Mouse (Mus musculus) urinary bladder, postnatal 10 days (tissue): ENCODE measurements around the gene Slc5a4a.

Experiments
- DNase-seq: peaks from one replicate; pipeline ENCODE4 v3.0.0; 2022; ENCODE audit warnings: low spot score

The Slc5a4a gene

DNA sequence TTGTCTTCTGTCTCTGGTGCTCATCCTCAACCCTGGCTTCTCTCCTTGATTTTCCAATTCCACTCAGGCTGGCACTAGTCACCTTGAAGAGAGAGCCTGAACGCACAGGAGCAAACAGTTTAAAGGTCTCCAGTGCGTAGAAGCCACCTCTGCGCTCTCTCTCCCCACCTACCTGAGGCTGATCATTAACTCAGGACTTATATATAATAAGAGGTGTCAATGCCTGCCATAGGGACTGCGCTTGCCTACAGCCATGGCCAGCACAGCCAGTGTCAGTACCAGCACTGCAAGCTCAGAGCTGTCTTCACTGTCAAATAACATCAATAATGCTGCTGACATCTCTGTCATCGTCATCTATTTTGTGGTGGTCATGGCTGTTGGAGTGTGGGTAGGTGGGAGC is at the start of gene Slc5a4a:
Slc5a4a (plus strand) TSS at position 174 of the 400 bp plus-strand sequence.
- DNase-seq: no peak

GRCm38 (mm10) chr10:76110861-76111260 is 36.4 kb upstream of the Slc5a4a start, which contains the start of gene Slc5a4b:
Slc5a4b (minus strand) TSS chr10:76110961.
- DNase-seq: no peak

GRCm38 (mm10) chr10:76117966-76118365 is 29.3 kb upstream of the Slc5a4a start:
- DNase-seq: no peak

GRCm38 (mm10) chr10:76118741-76119140 is 28.5 kb upstream of the Slc5a4a start:
- no peak for DNase-seq

- DNase-seq: no peak
Observed at GRCm38 (mm10) chr10:76120124-76120711, 27.0 kb upstream of the Slc5a4a start.

DNA sequence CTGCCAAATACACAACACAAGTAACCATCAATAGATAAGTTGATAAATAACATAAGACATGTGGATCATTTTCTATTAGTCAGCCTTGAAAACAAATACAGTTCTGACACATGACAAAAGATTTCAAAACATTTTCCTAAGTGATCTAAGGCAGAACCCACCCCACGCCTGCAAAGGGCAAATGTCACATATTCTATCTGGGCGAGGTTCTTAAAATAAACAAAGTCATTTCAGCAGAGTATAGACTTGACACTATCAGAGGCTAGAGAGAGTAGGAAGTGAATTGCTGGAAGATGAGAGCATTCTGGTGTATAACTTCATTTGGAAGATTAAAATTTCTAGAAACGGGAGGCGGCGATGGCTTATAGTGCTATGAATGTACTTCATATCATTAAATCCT is 25.8 kb upstream of the Slc5a4a start:
- no peak for DNase-seq

- DNase-seq: no peak
Observed at GRCm38 (mm10) chr10:76132506-76132905, 14.7 kb upstream of the Slc5a4a start.

DNA sequence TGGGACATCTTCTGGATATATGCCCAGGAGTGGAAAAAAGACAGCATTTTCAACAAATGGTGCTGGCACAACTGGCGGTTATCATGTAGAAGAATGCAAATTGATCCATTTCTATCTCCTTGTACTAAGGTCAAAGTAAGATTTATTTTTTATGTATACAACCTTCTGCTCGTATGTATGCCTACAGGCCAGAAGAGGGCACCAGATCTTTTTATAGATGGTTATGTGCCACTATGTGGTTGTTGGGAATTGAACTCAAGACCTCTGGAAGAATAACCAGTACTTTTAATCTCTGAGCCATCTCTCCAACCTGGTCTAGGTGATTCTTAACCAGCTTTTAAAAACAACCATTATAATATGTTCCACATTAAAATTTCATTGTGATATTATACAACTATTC is 10.9 kb upstream of the Slc5a4a start:
- no peak for DNase-seq

- no peak for DNase-seq
Observed at GRCm38 (mm10) chr10:76146846-76147245, 405 bp upstream of the Slc5a4a start.

DNA sequence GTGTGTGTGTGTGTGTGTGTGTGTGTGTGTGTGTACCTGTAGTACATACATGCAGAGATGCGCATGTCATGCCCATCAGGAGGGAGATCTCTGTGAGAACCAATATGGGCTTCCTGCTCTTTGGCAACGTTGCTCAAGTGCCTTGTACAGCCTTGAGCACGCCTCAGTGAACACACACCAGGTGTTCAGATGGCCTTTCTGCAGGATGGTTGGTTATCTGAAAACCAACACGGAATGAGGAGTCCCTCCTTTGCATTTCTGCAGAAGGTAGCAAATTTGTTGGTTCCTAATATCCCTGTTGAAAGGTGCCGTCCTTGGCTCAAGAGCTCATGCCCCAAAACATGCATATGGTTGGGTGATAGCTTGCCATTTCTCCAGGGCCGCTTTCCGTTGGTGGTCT is 8.7 kb downstream of the Slc5a4a start:
- DNase-seq: no peak

- DNase-seq: no peak
Observed at GRCm38 (mm10) chr10:76157528-76157927, 10.3 kb downstream of the Slc5a4a start.

- DNase-seq: no peak
Observed at GRCm38 (mm10) chr10:76158009-76158408, 10.8 kb downstream of the Slc5a4a start.

DNA sequence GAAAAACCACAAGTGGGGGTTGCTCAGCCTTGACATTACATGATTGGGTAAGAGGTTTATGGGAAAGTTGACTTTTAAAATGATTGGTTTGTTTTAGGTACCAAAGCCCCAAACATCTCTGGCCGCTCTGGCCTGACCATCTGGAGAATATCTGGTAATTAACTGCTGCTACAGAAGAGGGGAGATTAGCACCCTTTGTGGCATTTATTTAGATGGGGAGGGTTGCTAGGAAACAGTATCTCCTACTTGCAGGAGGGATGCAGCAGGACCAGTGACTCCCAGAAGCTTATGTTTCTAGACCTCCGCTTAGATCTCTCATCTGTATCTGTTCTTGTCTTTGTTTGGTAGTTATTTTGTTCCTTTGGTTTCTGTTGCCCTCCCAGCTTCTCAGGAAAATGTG is 27.6 kb downstream of the Slc5a4a start:
- no peak for DNase-seq

- no peak for DNase-seq
Observed at GRCm38 (mm10) chr10:76185216-76185615, 38.0 kb downstream of the Slc5a4a start.

DNA sequence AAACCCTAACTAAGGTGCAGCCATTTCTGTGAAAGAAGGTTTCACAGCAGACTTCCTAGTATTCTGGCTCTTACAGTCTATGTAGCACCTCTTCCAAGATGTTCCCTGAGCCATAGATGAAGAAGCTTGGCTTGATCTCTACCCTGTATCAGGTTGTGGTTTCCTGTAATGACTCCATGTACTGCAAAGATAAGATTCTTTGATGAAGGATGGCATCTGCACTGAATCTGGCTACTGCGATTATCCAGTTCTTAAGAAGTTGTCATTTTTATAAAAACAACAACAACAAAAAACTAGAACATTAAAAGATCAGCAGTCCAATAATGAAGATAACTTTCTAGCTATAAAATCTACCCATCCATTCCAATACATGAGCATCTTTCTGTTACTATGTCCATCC is 40.8 kb downstream of the Slc5a4a start:
- DNase-seq: no peak

DNA sequence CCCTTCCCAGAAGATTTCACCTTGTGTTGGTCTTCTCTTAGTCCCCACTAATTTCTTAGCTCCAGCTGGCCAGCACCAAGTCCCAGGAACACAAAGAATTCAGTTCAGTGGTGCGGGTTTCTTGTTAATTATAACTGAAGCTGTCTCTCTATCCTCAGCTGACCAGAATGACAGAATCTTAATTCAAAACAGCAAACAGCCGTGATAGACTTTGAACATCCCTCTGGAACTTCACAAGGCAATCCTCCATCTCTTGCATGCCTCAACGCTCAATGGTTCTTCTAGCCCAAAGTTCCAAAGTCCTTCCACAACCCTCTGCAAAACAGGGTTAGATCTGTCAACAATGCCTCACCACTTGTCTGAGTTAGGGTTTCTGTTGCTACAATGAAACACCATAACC is 54.2 kb downstream of the Slc5a4a start:
- no peak for DNase-seq

DNA sequence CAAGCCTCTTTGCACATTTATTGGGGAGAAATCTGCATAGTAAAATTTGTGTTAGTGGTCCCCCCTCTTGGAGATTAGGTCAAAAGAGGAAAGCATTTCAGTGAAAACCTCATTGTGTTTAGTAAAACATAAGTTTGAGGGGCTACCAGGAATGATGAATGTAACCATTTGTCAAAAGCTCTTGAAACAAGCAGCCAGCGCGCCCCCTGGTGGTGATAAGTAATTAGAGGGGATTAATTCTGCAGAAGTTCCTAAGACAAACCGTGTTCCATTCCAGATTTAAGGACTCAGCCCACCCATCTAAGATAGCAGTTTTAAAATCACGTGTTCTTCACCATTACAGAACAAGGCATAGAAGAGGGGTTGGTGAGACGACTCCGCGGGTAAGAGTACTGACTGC is 54.7 kb downstream of the Slc5a4a start:
- DNase-seq: no peak

DNA sequence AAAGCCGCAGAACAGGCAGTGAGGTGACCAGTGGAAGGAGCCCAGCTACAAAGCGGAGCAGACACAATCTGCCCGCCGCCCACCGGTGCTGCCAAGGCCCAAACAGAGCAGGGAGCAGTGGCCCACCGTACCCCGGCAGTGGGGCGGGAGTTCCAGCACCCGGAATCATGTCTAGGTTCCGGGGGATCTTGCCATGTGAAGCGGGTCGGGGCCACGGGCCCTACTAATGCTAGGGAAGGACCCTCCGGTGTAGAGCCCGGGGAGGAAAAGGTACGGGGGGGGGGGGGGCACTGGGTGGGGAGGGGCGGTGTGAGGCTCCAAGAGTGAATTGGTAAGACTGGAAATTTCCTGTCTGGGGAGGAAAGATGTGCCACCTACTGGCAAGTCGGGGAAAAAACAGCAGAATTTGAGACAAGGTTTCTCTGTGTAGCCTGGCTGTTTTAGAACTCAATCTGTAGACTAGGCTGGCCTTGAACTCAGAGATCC is 56.6 kb downstream of the Slc5a4a start:
- no peak for DNase-seq

DNA sequence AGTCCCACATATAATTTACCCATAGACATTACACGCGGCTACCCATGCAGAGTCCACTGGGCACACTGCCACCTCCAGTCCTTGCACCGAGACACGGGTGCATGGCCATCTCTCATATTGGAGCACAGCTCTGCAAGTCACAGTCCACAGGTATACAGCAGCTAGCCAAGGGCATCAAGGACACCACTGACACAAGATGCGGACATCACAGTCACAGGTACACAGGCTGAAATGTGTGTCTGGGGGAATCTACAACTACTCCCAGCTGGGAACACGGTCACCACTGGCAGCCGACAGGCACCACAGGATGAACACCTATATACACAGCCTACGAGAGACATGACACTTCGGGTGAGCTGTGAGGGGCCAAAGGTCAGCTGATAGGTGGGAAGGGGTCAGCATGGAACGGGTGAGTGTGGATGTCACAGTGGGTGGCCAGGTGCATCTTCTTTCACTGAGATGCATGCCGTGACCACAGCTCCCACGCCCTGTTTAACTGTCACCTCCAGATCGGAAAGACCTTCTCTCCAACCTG is 60.1 kb downstream of the Slc5a4a start:
- DNase-seq: no peak

DNA sequence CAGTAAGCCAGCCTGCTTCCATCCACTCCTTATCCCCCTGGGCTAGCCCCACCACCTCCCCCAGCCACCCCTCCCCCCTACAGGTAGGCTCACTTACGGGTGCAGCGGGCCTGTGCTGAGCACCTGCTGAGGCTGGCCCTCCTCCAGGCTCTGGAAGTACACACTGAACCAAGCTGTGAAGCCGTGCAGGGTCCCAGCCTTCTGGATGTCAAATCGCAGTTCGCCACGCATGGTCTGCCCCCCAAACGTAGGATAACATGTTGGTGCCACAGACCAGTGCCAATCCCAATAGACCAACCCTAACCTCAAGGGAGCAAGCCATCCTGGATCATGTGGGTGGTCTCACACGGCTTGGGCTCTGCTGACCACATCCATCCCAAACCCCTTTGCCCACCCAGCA is 62.0 kb downstream of the Slc5a4a start:
- DNase-seq: no peak

- no peak for DNase-seq
Observed at GRCm38 (mm10) chr10:76210806-76211205, 63.6 kb downstream of the Slc5a4a start.

GRCm38 (mm10) chr10:76212121-76212520 is 64.9 kb downstream of the Slc5a4a start:
- DNase-seq: no peak

- no peak for DNase-seq
Observed at GRCm38 (mm10) chr10:76214161-76214560, 66.9 kb downstream of the Slc5a4a start.

DNA sequence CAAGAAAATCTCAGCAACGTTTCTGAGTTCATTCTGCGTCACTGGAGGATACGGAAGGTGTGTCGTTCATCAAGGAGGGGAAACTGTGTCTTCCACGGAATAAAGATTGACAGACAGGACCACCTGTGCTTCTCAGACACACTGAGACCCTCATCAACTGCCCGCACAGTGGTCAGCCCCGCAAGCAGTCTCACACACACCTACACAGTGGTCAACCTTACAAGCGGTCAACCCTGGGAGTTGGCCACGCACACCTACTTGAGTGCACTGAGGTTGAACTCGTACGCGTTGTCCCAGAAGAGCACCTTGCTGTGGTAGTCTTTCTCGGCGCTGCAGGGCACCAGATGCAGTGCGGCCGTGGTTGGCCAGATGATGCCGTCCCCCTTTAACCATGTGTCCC is 69.8 kb downstream of the Slc5a4a start:
- DNase-seq: no peak
